Mouse (Mus musculus) heart, postnatal 10 days (tissue): Measurements from ENCODE around the gene Scp2d1. TPM values are rescaled to one million over a fixed set of nuclear protein-coding genes. Genes with fewer than 3 reads are reported as not detected.
"Not testable (repeated sequence)": the region's sequence is repeated elsewhere in the genome, so short reads cannot be mapped to it uniquely, and the experiment has no call there.

ENCODE experiments used
- DNase-seq, 2 experiments: peaks; one replicate each; pipeline ENCODE4 v3.0.0; 2021
- intact Hi-C: fragments of 180-260 bp; cut with DNase I; formaldehyde crosslinking; loops from one replicate; pipeline ENCODE4 v1.15.1; 2025
- total RNA-seq, 2 experiments: library from RNA; stranded (reverse); gene quantifications; 2 replicates each; pipeline ENCODE4 v1.2.3; 2021

The Scp2d1 gene
- total RNA-seq: not detected

DNA sequence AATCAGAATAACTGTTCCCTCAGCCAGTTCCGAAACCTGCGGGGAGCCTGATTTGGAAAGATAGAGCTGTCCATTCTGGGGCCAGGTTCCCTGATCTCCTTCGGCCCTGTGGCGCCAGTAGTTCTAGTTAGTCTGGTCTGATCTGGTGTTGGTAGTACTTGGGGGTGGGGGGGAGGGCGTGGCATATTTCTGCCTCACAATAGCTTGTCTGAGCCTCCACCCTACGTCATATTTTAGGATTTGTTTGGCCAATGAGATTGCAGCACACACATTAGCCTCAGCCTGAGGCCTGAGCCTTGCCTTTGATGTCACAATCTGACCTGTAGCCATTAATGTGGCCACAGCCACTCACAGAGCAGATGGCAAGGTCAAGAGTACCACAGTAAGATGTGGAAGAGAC lies at the start of gene Scp2d1:
TSS of gene Scp2d1 (plus strand) at position 301 of the 400 bp plus-strand sequence.
- intact Hi-C loops, DNase-seq: not testable (repeated sequence)

- peak; percentile 18 to 21 for DNase-seq
- intact Hi-C loops: no loop called here
Observed at GRCm38 (mm10) chr2:144774636-144775160, 48.8 kb upstream of the Scp2d1 start.

GRCm38 (mm10) chr2:144775626-144776025 lies 47.8 kb upstream of the Scp2d1 start:
- DNase-seq: no peak
- intact Hi-C loops: no loop called here

- no peak for DNase-seq
- intact Hi-C loops: no loop called here
Observed at GRCm38 (mm10) chr2:144779263-144779662, 44.2 kb upstream of the Scp2d1 start.

- intact Hi-C loops: no loop called here
- peak in 1 of 2 experiments; percentile 12 for DNase-seq
Observed at GRCm38 (mm10) chr2:144780731-144781130, 42.7 kb upstream of the Scp2d1 start.

DNA sequence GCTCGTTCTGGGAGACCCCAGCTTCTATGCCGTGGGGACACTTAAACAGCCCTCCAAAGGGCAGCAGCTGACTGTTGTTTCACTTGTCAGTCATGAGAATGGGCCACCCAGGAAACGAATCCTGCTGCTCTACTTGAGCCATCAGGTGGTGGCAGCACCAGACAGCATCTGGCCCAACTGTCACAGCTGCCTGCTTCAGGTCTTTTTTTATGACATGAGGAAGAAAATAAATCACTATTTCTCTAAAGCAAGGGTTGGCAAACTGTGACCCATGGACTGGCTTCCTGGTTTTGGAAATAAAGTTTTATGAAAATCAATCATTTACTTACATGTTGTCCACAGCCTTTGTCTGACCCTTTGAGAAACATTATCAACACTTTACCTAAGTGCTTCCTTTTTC lies 41.6 kb upstream of the Scp2d1 start:
- intact Hi-C loops: no loop called here
- no peak for DNase-seq

DNA sequence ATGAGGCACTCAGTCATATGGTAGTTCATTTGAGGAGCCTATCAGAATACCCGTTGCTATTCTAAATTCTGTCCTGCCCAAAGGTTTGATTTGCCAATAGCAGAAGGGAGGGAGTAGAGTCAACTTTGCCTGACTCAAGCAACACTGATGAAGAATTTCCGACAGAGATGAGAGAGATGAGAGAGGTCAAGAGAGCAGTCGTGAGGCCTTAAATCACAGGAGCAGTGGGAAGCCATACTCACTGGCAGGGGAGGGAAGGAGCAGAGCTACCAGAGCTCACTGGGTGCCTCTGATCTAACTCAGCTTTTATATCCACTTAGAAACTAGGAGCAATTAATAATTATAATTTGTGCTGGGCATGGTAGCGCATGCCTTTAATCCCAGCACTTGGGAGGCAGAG lies 41.0 kb upstream of the Scp2d1 start:
- intact Hi-C loops: no loop called here
- DNase-seq: no peak

DNA sequence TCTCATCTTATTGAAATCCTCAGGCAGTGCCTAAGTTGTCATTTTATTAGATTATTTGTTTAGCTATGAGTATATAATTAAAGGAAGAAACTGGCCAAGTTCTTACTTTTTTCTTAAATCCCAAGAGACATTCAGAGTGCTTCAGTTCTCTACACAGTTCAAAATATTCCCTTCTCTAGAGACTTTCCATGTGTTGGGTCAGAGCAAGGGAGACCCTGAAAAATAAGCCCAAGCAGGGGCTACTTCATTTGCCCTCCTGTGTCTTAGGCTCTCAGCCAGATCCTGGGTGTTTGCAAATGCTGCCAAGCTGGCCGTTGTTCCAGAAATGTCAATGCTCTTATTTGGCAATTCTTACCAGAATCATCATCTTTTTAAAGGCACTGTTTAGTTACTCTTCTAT lies 40.3 kb upstream of the Scp2d1 start:
- DNase-seq: no peak
- intact Hi-C loops: no loop called here

DNA sequence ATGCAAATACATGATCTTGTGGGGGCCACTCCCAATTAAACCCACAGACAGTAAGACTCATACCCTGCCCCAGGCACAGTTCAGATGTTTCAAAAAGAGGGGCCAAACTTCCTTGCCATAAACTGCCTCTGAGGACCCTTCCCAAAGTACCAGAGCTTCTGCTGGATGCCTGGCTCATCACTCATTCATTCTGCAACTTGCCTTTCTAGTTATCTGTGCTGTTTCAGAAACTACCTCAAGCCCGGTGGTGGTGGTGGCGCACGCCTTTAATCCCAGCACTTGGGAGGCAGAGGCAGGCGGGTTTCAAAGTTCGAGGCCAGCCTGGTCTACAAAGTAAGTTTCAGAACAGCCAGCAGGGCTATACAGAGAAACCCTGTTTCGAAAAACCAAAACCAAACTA lies 39.6 kb upstream of the Scp2d1 start:
- intact Hi-C loops: no loop called here
- DNase-seq: no peak

DNA sequence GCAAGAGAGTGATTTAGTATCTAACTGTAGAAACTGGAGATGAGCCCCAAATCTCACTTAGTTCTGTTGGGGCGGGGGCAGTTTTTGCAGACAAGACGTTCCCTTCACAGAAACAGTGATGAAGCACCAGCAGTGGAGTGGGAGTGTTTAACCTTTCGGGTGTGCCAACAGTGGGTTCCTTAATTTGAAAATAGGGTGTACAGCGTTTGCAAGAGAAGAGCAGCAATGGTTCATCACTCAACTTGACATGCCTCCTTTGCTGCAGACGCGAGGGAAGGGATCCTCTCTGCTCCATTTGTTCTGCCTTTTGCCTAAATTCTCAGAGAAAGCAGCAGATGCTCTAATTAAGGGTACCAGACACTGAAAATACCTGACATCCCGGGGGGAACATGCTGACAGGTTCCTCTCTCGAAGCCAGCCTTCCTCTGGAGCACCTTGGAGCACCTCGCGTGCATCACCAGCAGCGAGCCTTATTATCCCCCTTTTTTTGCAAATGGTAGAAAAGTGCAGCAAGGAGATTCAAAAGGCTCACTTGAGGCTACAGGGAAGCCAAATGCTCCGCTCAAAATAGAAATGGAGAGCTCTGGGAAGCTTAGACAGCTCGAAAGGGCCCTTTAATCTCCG lies 31.7 kb upstream of the Scp2d1 start:
- intact Hi-C loops: no loop called here
- DNase-seq: no peak

DNA sequence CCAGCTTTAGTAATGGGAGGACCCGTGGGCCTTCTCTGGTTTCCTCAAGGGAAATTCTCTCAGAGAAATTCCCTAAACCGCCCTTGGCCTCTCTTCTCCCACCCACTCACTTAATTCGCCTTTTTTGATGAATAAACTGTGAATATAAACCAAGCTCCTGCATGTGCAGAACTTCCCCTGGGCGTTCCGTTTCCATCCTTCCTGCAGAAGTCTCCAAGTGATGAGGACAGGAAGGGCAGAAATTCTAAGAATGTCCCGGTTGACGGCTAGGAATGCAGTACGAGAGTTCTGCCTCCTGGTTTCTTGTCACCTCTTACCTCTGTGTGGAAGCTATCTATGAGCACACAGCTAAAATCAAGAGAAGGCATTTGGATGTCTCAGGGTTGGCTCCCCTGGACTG lies 25.9 kb upstream of the Scp2d1 start:
- intact Hi-C loops: no loop called here
- no peak for DNase-seq

DNA sequence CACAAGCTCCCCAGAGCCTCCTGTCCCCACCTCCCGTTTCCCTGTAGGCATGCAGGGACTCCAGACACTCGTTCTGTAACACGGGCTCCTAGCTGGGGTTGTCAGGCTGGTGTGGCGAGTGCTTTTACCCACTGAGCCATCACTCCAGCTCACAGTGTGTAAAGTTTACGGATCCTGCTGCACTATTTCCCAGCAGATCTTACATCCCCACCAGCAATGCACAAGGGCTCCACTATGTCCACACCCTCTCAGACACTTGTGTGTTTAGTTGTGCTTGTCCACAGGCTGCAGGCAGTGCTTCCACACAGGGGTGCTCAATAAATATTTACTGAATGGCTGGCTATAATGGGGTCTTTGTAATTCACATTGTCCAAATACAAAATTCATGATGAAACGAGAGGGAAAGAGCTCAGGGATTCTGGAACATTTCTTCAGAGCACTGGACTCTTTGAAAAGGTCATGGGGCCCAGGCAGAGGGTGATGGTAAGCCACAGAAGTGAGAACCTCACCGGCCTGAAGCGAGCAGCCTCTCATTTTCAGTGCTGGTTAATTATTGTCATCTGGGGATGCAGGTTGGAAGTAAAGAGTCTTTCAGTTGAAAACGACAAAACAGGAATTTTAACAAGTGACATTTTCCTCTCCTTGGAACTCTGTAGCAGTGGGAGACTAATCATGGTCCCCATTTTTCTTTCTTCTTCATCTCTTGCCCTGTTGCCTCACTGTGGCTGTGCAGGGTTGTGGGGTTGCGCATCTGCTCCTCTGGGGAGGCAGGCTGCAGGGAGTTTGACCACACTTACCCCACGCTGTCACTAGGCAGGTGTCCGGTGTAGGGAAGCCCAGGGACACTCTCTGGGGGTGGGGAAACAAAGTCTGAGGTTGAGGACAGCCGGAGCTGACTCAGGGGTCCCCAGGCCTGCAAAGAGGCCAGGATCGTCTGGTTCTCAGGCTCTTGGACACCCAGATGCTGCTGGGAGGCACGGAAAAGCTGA lies 15.4 kb upstream of the Scp2d1 start:
- no peak for DNase-seq
- intact Hi-C loops: no loop called here

- DNase-seq: no peak
- intact Hi-C loops: no loop called here
Observed at GRCm38 (mm10) chr2:144828457-144828985, 5.1 kb downstream of the Scp2d1 start.

DNA sequence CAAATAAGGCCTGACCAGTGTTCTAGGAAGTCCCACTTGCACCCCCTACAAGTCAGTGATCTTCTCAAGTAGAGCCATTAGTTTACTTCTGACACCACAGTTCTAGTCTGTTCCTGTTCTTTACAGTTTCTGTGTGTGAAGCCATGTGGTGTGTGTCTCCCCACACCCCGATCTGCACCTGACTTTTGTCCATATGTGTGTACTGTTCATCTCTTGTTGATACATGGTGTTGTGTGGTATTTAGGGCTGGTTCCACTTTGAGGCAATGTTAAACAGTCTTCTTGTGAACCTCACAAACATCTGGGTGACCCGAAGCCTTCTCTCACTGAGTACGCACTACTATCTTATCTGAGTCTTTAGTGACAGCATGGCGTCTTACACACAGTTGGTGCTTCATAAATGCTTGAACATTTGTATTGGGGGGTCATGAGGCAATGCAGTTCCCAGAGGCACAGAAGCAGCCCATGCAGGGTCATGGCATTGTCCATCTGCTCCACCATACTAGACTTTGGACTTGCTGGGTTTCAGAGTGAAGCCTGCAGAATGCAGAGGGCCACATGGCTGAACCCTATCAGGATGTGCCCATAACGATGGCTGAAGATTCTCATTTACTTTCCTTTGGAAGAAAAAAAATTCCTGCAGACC lies 13.3 kb downstream of the Scp2d1 start:
- intact Hi-C loops: no loop called here
- DNase-seq: no peak

- intact Hi-C loops: no loop called here
- DNase-seq: peak in 1 of 2 experiments; percentile 0
Observed at GRCm38 (mm10) chr2:144837312-144837679, 13.8 kb downstream of the Scp2d1 start.

DNA sequence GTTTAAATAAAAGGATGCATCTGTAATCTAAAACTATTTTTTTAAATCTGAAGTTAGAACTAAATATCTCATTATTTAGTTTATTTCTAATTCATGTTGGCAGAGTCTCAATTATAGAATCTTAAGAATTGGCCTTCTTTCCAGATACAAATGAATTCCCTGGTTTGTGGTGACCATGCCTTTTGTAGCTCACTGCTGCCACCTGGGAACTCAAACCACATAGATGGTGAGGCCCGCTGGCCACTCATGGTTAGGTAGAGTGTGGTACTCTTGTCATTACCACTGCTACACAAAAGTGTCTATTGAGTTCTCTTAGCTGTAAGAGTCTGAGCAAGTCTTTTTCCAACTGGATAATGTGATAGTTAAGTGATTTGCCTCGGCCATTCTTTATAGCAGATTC lies 45.4 kb downstream of the Scp2d1 start:
- DNase-seq: peak; percentile 14 to 37
- intact Hi-C loops: loop anchor here (1.0 to 2.0 kb wide), 2 partner anchors 144 to 231 kb away; no protein-coding TSS in a partner anchor

Other genes starting within 250 kb of the Scp2d1 start
- gene Smim26, start 229.6 kb upstream of the Scp2d1 start, total RNA-seq: 10 to 100 TPM; 65.4 to 67.9 TPM
- gene Dtd1, start 223.8 kb upstream of the Scp2d1 start, total RNA-seq: 10 to 100 TPM; 11.3 to 11.5 TPM